Mouse (Mus musculus): Measurements from ENCODE around the gene Crcp. TPM values are rescaled to one million over a fixed set of nuclear protein-coding genes. Genes with fewer than 3 reads are reported as not detected.

Crcp gene
- total RNA-seq, 2 experiments from 2014 or later, result 14.2 to 14.4 TPM

DNA sequence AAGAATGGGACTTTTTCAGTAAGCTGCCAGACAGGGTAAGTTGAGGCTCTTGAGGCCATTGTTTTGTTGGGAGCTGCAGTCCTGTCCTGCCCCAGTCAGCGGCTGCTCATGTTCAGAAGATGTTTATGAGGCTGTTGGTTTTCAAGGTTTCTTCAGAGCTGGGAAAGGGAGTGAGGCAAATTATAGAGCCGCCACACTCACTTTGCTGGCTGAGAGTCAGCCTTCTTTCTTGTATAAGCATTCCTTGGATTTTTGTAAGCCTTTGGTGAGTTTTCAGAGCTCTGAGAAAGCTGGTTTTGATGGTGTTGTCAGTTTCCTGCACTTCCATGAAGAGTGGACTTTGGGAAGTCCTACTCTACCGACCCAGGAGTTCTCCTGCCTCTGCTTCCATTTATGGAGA is 55.2 kb downstream of the Crcp start:
- intact Hi-C loops (cut with DNase I), result no loop called here
- no peak for DNase-seq

DNA sequence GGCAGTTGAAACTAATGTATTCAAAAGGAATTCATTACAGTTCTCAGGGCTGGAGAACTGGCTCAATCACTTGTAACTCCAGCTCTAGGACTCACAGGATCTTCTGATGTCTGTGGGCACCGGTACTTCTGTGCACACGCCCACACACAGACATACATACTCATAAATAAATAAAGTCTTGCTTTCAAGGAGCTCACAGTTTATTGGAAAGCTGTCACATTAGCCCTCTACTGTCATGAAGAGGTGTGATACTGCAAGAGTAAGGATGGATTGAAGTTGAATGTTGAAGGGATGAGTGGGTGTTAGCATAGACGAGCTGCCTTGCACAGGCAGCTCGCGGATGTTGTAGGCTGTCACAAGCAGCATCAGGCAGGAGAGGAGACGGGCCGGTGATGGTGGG is 58.9 kb downstream of the Crcp start:
- no peak for DNase-seq
- intact Hi-C loops (cut with DNase I), result no loop called here

DNA sequence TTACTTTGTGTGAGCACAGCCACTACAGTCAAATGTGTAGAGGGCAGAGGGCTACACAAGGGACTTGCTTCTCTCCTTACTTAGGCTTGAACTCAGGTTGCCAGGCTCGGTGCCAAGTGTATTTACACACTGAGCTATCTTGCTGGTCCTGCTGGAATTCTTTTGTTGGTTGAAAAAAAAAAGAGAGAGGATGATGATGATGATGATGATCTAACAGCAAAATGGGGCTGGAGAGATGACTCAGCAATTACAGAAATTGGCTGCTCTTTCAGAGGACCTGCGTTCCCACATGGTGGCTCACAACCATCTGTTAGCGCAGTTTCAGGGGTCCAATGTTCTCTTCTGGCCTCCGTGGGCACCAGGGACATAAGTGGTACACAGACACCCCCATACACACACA is 59.5 kb downstream of the Crcp start:
- intact Hi-C loops (cut with DNase I), result no loop called here
- DNase-seq, result no peak

DNA sequence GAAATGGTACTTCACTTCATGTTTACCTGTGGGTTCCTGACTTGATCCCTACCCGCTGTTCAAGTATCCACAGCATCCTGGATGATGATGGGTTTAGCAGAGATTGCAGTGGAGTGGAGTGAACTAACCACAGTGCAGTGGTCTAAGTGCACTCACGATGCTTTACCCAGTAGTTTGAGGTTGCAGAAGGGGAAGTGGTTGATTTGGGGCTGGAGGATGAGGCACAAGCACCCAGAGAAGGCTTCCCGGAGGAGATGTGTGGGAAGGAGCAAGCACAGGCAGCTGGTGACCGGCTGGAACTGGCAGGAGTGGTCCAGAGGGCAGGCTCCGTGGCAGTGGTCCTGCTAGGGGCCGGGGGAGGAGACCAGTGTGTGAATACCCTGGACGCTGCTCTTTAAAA is 60.1 kb downstream of the Crcp start:
- intact Hi-C loops (cut with DNase I), result no loop called here
- no peak for DNase-seq

DNA sequence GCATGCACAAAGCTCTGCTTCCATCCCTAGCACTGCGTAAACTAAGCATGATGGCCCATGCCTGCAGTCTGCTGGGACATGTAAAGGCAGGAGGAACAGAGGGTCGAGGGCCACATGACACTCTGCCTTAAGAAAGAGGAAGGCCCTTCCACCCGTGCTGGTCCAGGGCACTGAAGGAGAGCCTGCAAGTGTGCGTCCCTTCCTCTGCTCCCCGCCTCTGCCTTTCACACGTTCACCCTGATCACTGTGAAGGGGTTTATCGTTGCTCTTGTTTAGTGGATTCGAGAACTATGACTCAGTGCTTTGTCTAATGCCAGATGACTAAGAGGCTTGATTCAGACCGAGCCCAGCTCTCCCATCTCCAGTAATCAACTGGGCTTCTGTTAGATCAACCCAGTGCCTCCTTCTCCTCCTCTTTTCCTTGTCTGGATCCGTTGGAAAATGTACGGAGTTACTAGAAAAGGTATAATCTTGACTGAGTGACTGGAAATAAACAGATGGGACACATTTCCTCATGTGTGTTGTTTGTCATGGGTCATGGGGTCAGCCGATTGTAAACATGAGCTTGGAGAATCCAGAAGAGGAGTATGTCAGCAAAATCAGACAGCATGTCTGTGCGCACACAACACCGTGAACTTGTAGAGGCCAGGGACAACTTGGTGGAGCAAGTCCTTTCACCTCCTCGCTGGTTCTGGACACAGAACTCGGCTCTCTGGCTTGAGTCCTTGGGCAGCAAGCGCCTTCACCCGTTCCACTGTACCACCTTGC is 60.7 kb downstream of the Crcp start:
- intact Hi-C loops (cut with DNase I), result no loop called here
- DNase-seq, result peak in 1 of 2 experiments; percentile 43

DNA sequence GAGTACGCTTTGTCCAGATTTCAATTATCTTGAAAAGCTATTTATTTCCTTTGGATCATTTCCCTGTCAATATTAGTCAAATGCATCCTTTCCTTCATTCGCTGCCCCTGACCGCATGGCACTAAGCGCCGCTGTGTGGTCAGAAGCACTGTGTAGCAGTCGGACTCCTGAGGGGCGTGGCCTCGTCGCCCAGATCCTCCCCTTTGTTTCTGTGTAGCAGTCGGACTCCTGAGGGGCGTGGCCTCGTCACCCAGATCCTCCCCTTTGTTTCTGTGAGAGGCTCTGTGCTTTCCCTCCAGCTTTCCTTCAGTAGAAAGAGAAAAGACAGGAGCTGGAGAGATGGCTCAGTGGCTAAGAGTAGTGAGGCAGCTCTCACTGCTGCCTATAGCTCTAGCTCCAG is 67.7 kb downstream of the Crcp start:
- intact Hi-C loops (cut with DNase I), result no loop called here
- no peak for DNase-seq

DNA sequence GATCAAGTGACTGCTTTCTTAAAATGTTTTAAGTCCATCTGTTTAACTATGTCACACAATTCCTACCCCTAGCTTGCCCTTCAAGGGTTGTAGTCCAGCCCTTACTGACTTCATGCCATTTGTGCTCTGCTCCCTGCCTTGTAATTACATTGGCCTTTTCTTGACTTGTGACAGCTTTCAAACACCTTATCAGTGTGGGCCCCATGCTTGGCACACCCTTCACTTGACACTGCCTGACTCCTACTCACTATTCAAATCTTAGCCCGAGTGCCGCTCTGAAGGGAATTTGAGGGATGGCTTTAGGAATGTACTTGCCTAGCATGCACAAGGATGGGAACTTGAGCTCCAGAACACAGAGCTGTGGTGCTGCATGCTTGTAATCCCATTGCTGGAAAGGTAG is 68.7 kb downstream of the Crcp start:
- no peak for DNase-seq
- intact Hi-C loops (cut with DNase I), result no loop called here

DNA sequence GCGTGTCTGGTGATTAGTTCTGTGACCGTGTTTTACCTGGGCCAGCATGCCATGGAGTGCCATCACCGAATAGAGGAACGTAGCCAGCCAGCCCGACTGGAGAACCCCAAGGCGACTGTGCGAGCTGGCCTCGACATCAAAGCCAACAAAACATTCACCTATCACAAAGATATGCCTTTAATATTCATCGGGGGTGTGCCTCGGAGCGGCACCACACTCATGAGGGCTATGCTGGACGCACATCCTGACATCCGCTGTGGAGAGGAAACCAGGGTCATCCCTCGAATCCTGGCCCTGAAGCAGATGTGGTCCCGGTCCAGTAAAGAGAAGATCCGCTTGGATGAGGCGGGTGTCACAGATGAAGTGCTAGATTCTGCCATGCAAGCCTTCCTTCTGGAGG is 72.6 kb downstream of the Crcp start:
- no peak for DNase-seq
- intact Hi-C loops (cut with DNase I), result no loop called here

DNA sequence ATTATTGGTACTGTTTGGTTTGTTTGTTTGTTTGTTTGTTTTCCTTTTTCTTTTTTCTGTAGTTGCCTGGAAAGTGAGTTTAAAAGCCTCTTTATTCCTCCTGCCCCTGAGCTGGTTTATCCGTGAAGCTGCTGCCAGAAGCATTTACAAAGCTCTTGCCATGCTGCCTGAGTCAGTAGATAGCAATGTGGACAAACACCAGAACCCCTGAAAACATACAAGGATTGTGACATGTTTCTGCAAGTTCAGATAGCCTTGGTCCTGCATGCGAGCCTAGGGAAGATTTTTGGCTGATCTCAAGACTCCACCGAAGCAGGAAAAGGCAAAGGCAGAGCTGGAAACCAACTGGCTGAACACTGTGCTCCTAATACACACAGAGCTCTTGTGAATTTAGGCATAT is 80.3 kb downstream of the Crcp start:
- intact Hi-C loops (cut with DNase I), result no loop called here
- no peak for DNase-seq

Other genes with a start within 250 kb of the Crcp start
- 10 to 100 TPM in 1 of 2 experiments, 1 to 10 TPM in 1; 7.8 to 12.9 TPM for gene Psph, start 241.8 kb upstream of the Crcp start, total RNA-seq (2021)
- gene Sumf2, start 182.3 kb upstream of the Crcp start, total RNA-seq (2021), result 1 to 10 TPM; 8.8 to 8.9 TPM
- 1,000 to 10,000 TPM; 1,104 TPM for gene Chchd2, start 141.8 kb upstream of the Crcp start, total RNA-seq (2021)
- under 1 TPM; 0.39 to 0.51 TPM for gene Zbed5, start 133.6 kb upstream of the Crcp start, total RNA-seq (2021)
- 10 to 100 TPM; 17.3 to 19.8 TPM for gene Phkg1, start 130.7 kb upstream of the Crcp start, total RNA-seq (2021)
- gene Nupr1l, start 120.8 kb upstream of the Crcp start, total RNA-seq (2021), result under 1 TPM; 0.58 to 0.98 TPM
- gene Vkorc1l1, start 87.3 kb upstream of the Crcp start, total RNA-seq (2021), result 10 to 100 TPM; 16.4 to 18.4 TPM
- gene Gusb, start 26.2 kb upstream of the Crcp start, total RNA-seq (2021), result 10 to 100 TPM; 13.3 to 15.6 TPM
- 1 to 10 TPM; 8.4 to 9.1 TPM for gene Asl, start within 50 bp of the Crcp start, total RNA-seq (2021)
- gene Tpst1, start 44.0 kb downstream of the Crcp start, total RNA-seq (2021), result 10 to 100 TPM; 12.0 to 12.8 TPM
- gene Kctd7, start 115.6 kb downstream of the Crcp start, total RNA-seq (2021), result 1 to 10 TPM; 1.8 to 2.9 TPM
- gene Rabgef1, start 142.5 kb downstream of the Crcp start, total RNA-seq (2021), result 10 to 100 TPM; 20.6 to 21.2 TPM
- gene Tmem248, start 187.8 kb downstream of the Crcp start, total RNA-seq (2021), result 10 to 100 TPM; 34.4 to 38.5 TPM
- 10 to 100 TPM; 47.1 to 49.6 TPM for gene Sbds, start 226.2 kb downstream of the Crcp start, total RNA-seq (2021)
- gene Tyw1, start 226.3 kb downstream of the Crcp start, total RNA-seq (2021), result 10 to 100 TPM in 1 of 2 experiments, 1 to 10 TPM in 1; 8.6 to 10.2 TPM

All from heart, postnatal 36 days (tissue).